Mouse (Mus musculus): ENCODE data around the gene Fstl4.

Fstl4 gene

GRCm38 (mm10) chr11:52889527-52889926 is 125.1 kb downstream of the Fstl4 start:
- in situ Hi-C loops (cut with MboI; ENCODE audit: unreplicated experiment in 2 of 2), result no loop called here

GRCm38 (mm10) chr11:52890156-52890555 is 125.7 kb downstream of the Fstl4 start:
- in situ Hi-C loops (cut with MboI; ENCODE audit: unreplicated experiment in 2 of 2), result no loop called here

DNA sequence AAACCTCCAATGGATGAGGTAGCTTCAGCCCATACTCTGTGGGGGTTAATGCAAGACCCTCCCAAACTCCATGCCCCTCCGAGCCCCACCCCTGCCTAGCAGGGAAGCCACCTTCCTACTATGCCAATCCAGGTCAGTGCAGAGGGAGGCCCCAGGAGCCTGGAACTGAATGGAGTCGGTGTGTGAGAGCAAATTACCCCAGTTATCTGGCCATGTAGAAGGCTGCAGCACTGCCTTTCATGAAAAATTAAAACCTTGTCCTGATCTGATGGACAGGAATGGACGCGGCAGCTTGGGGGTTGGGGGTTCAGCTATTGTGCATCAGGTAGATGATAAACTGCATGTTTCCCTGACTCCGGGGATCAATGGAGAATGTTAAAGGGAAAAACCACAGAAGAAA is 139.7 kb downstream of the Fstl4 start:
- in situ Hi-C loops (cut with MboI; ENCODE audit: unreplicated experiment in 2 of 2), result no loop called here

- in situ Hi-C loops (cut with MboI; ENCODE audit: unreplicated experiment in 2 of 2), result no loop called here
These were observed 146.4 kb downstream of the Fstl4 start for GRCm38 (mm10) chr11:52910788-52911187.

DNA sequence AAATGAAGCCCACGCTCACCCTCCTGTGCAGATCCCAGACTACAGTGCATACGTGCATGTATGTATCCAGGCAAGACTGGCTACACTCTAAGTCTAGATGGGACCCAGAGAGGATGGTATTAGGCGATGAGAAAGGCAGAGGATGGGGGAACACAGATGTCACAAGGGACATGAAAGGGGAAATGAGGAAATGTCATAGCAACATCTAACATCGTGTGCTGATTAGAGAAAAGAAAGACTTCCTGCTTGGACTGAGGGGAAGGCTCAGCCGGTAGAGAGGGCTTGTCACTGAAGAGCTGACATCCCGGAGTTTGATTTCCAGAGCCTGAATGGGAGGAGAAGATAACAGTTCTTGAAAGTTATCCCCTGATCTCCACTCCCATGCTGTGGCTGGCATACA is 150.0 kb downstream of the Fstl4 start:
- in situ Hi-C loops (cut with MboI; ENCODE audit: unreplicated experiment in 2 of 2), result no loop called here

DNA sequence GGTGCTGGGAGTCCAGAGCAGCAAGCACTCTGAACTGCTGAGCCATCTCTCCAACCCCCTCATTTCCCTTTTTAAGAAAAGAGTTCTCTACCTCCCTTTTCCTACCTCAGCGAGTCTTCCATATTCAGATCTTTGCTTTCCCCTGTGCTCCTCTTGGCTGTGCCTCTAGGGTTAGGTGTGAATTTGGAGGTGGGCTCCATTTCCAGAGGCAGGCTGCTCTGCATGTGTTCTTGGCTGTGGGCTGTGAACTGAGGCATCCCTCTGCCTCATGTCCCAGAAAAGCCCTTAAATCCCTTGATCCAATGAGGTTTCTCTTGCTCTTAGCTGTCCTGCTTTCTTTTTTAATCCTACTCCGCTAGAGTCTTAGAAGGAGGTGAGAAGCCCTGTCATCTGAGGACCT is 151.2 kb downstream of the Fstl4 start:
- in situ Hi-C loops (cut with MboI; ENCODE audit: unreplicated experiment in 2 of 2), result no loop called here

DNA sequence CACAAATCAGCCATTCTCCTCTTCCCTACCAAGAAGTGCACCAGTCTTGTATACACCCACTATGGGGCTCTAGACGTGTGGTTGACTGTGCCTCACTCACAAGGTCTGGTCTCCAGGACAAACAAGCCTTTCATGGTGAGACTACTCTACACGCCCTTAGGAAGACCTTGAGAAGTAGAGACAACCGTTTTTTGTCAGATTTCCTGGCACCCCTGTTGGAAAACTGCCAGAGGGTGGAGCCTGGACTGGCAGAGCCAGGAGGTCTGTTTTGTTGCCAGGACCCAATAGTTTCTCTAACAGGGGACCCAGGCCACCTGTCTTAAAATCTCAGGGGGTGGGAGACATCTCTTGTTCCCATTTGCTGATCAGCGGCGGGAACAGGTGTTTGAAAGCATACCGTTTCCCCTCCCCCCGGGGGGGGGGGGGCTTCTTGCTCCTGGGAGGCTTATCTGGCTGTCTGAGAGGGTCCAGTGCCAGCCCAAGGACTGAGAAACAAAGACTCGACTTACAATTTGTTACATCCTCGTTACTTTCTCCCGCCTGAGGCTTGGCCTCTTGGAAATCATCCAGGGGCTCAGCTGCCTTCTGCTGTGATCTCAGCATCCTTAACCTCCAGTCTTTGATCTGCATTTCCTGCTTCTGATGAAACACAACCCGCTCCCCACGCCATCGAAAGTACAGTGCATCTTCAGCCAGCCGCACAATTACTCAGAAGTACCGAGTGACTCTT is 155.0 kb downstream of the Fstl4 start:
- in situ Hi-C loops (cut with MboI; ENCODE audit: unreplicated experiment in 2 of 2), result no loop called here

- in situ Hi-C loops (cut with MboI; ENCODE audit: unreplicated experiment in 2 of 2), result no loop called here
These were observed 159.8 kb downstream of the Fstl4 start for GRCm38 (mm10) chr11:52924196-52924595.

DNA sequence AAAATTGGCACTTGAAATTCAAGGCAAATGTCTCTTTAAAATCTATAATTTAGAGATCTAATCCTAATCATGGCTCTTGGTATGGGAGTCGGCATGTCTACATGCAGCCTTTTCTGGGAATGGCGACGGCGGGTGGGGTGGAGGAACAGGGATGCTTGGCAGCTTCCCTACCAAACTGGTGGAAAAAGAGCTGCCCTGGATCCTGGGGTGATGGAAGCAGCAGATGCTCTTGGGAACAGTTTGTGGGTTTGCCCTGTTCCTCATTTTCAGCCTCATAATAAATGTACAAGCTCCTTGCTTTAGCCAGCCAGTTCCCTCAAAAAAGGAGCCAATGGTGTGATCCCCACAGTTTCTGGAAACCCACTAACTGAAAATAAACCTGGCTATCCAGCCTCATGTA is 163.9 kb downstream of the Fstl4 start:
- in situ Hi-C loops (cut with MboI; ENCODE audit: unreplicated experiment in 2 of 2), result no loop called here

DNA sequence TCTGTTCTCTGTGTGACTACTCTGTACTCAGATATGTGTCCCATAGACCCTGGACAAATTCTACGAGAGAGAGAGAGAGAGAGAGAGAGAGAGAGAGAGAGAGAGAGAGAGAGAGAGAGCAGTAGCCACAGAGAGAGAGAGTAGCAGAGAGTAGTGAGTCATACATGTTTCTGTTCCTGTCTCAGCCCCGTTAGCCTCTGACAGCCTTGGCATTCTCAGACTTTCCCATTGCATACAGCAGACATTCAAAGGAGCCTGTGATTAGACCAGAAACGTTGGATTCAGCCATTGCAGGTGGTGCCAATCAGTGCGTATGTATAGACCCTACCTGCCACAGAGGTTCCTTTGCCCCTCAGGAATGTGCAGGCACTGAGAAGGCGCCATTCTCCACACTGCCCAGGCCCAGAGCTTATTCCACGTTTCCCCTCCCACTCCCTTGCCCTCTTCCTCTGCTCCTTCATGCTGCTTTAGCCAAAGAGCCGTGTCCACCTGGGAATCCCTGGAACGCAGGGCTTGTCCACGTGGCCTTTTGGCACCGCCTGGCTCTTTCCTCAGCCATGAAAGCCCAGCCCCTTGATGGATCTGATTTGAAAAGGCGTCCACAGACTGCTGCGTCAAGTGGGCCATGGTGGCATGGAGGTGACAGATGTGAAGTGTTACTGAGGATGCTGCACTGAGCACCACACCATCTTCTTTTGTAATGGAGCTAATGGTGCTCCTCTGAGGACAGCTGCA is 175.1 kb downstream of the Fstl4 start:
- in situ Hi-C loops (cut with MboI; ENCODE audit: unreplicated experiment in 2 of 2), result no loop called here

- in situ Hi-C loops (cut with MboI; ENCODE audit: unreplicated experiment in 2 of 2), result no loop called here
These were observed 178.5 kb downstream of the Fstl4 start for GRCm38 (mm10) chr11:52942967-52943366.

DNA sequence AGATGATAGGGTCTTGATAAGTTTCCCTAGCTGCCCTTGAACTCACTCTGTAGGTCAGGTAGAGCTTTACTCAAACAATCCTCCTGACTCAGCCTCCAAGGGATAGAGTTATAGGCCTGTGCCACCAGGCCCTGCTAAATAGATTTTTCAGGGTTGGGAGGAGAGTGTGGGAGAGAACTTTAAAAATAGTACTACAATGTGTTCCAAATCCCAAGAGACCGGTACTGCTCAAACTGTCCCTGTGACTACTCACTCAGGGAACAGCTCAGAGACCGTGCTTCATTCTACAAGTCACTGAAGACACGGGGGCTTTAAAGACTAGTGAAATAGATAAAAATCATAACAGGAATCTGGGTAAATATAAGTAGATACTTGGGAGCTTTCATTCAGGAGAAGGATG is 190.6 kb downstream of the Fstl4 start:
- in situ Hi-C loops (cut with MboI; ENCODE audit: unreplicated experiment in 2 of 2), result no loop called here

DNA sequence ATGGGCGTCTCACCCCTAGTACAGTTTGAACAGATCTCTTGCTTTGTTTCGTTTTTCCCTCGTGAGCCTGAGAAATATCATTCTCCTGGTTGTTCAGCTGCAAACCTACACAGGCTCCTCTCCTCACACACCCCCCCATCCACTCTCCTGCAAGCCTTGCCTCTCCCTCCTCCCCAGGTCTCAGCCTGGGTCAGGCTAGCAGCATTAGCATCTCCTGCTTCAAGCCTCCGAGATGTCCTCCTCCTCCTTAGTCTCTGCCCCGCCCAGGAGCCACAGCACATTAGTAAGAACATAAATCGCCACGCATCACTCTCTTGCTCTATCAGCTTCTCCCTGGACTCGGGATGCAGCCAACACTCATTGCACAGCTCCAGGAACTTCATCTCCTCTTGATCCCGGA is 204.4 kb downstream of the Fstl4 start:
- in situ Hi-C loops (cut with MboI; ENCODE audit: unreplicated experiment in 2 of 2), result no loop called here

GRCm38 (mm10) chr11:52970396-52970795 is 206.0 kb downstream of the Fstl4 start:
- in situ Hi-C loops (cut with MboI; ENCODE audit: unreplicated experiment in 2 of 2), result no loop called here

DNA sequence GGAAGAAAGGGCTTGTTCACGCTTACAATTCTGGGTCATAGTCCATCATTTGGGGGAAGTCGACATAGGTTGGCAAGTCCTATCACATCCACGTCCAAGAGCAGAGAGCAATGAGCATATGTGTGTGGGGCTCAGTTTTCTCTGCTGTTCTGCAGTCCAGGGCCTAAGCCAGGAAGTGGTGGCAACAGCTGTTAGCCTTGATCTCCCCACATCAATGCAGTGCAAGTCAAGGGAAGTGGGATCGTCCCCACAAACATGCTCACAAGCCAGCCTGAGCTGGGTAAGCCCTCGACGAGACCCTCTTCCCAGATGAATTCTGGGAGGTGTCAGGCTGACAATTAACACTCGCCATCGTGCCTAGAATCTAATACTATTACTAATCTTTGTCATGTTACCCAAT is 222.6 kb downstream of the Fstl4 start:
- in situ Hi-C loops (cut with MboI; ENCODE audit: unreplicated experiment in 2 of 2), result no loop called here

DNA sequence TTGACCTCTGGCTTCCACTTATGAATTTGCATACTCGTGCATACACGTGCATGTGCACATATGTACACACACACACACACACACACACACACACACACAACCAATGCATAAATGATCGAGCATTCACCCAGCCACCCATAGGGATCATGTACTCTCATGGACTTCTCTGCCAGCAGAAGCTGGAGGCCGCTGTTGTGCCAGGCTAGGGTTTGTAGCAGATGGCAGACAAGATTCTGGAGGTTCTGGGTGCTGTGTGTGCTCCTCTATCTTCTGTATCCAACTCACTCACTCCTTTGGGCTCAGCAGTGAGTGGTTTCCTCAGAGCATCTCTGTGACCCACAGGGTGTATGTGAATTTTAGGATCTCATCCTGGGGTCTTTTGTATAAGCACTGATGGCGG is 230.3 kb downstream of the Fstl4 start:
- in situ Hi-C loops (cut with MboI; ENCODE audit: unreplicated experiment in 2 of 2), result no loop called here

- in situ Hi-C loops (cut with MboI; ENCODE audit: unreplicated experiment in 2 of 2), result no loop called here
These were observed 232.1 kb downstream of the Fstl4 start for GRCm38 (mm10) chr11:52996434-52997093.

DNA sequence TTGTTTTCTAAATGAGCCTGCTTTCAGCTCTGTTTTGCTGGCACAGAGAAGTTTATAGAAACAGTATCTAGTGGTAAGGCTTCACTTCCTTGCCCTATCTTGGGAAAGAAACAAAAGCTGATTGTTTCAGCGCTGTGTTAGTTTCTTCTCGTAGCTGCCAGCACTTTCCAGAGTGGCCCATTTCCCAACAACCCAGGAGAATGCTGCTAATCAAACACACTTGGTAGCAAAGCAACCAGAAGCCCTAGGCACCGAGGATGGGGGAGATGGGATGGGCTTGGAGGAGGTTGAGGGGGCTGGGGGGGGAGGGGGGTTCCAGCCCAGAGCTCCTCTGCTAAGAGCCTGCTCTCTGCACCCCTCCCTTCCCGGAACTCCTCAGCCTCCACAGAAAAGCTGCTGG is 233.0 kb downstream of the Fstl4 start:
- in situ Hi-C loops (cut with MboI; ENCODE audit: unreplicated experiment in 2 of 2), result no loop called here

DNA sequence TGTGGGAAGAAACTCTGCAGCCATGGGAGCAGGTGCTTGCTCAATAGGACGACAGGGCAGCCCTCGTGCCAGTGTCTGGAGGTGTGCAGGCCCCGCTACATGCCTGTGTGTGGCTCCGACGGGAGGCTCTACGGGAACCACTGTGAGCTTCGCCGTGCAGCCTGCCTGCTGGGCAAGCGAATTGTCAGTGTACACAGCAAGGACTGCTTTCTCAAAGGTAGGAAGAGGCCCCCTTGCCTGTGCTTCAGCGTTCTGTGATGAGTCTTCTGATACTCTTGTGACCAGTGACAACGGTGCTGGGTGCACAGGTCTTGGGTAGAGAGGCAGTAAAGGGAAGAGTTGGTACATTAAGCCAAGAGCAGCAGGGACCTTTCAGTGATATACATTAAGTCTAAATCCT is 235.8 kb downstream of the Fstl4 start:
- in situ Hi-C loops (cut with MboI; ENCODE audit: unreplicated experiment in 2 of 2), result no loop called here

DNA sequence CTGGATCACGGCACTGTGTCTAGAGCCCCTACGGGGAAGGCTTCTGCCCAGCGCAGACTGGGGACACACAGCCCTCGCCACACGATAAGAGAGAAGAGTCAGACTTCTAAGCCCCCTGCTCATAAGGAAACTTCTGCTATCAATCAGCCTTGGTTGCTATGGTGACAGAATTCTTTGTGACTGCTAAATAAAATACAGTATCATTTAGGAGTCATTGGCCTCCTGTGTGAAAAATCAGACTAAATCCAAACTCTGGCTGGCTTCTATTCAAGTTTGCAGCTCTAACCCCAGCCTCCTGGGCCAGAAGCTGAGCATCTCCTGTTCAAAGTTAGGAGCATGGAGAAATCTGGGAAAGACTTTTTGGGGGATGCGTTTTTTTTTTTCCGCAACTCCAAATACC is 238.9 kb downstream of the Fstl4 start:
- in situ Hi-C loops (cut with MboI; ENCODE audit: unreplicated experiment in 2 of 2), result no loop called here

DNA sequence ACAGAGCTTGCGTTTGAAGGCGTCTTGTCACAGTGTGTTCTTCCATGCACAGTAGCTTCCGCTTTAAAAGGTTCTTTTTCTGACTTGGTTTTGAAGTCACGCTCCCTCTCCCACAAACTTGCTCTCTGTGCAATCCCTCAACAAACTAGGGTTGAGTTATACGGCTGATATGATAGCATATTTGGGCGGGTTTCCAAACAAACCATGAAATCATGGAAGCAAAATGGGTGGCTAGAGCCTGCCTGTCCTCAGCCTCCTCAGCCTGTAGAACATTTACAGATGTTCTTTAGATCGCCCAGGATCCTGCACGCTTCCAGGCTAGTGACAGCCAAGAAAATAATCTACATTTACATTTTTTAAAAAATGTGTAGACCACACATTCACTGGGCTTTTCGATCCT is 239.4 kb downstream of the Fstl4 start:
- in situ Hi-C loops (cut with MboI; ENCODE audit: unreplicated experiment in 2 of 2), result no loop called here

GRCm38 (mm10) chr11:53009597-53009996 is 245.2 kb downstream of the Fstl4 start:
- in situ Hi-C loops (cut with MboI; ENCODE audit: unreplicated experiment in 2 of 2), result no loop called here
